Mouse (Mus musculus): ENCODE results near the gene Btrc. TPM values are rescaled to one million over a fixed set of nuclear protein-coding genes. Genes with fewer than 3 reads are reported as not detected.

Gene Btrc
- total and polyA plus RNA-seq, 3 experiments = 10.4 to 20.4 (median 19.6) TPM

- H3K27me3 ChIP-seq (ENCODE audit: control insufficient read depth, insufficient read depth, low read length) = no peaks in the 10 kb centered on the region
- 39% methylated on average over 19 of the region's 19 CpGs for WGBS
- no peaks in the 10 kb centered on the region for H3K36me3 ChIP-seq (ENCODE audit: control insufficient read depth, insufficient read depth, low read length)
- H3K4me1 ChIP-seq (ENCODE audit: control insufficient read depth, insufficient read depth, low read length) = peaks cover 4% of the 10 kb centered on the region
- TF ChIP-seq EP300 (IDR thresholded peaks at IDR 0.05; ENCODE audit: insufficient read depth, low read depth, low read length) (no peak), POLR2A (IDR thresholded peaks at IDR 0.05; ENCODE audit: insufficient read depth, low read depth, low read length) (no peak), CTCF (IDR thresholded peaks at IDR 0.05) (no peak)
- no peak overlapping the region for H3K27ac ChIP-seq
- H3K79me2 ChIP-seq (replicated peaks; ENCODE audit: control insufficient read depth, insufficient read depth, low read length) = no peaks in the 10 kb centered on the region
- intact Hi-C loops (cut with DNase I) = no loop called here
- DNase-seq = peak in 1 of 2 experiments; percentile 45
- H3K9ac ChIP-seq (ENCODE audit: low read depth, low read length) = no peak overlapping the region
- no peak overlapping the region for H3K4me3 ChIP-seq
Observed at GRCm38 (mm10) chr19:45574941-45575631, 211.6 kb downstream of the Btrc start.

- no peaks in the 10 kb centered on the region for H3K36me3 ChIP-seq (ENCODE audit: control insufficient read depth, insufficient read depth, low read length)
- no peak overlapping the region for H3K9ac ChIP-seq (ENCODE audit: low read depth, low read length)
- no peak overlapping the region for H3K27ac ChIP-seq
- no peaks in the 10 kb centered on the region for H3K27me3 ChIP-seq (ENCODE audit: control insufficient read depth, insufficient read depth, low read length)
- intact Hi-C loops (cut with DNase I) = no loop called here
- H3K4me1 ChIP-seq (ENCODE audit: control insufficient read depth, insufficient read depth, low read length) = peaks cover 4% of the 10 kb centered on the region
- WGBS = 29% methylated on average over 8 of the region's 8 CpGs
- H3K4me3 ChIP-seq = no peak overlapping the region
- no peak for DNase-seq
- TF ChIP-seq POLR2A (IDR thresholded peaks at IDR 0.05; ENCODE audit: insufficient read depth, low read depth, low read length) (no peak), EP300 (IDR thresholded peaks at IDR 0.05; ENCODE audit: insufficient read depth, low read depth, low read length) (no peak), CTCF (IDR thresholded peaks at IDR 0.05) (no peak)
- H3K79me2 ChIP-seq (replicated peaks; ENCODE audit: control insufficient read depth, insufficient read depth, low read length) = no peaks in the 10 kb centered on the region
Observed at GRCm38 (mm10) chr19:45575632-45576001, 212.1 kb downstream of the Btrc start.

GRCm38 (mm10) chr19:45577141-45577750, 213.7 kb downstream of the Btrc start:
- H3K4me1 ChIP-seq (ENCODE audit: control insufficient read depth, insufficient read depth, low read length) = peaks cover 4% of the 10 kb centered on the region
- H3K36me3 ChIP-seq (ENCODE audit: control insufficient read depth, insufficient read depth, low read length) = no peaks in the 10 kb centered on the region
- TF ChIP-seq EP300 (IDR thresholded peaks at IDR 0.05; ENCODE audit: insufficient read depth, low read depth, low read length) = no peak
- TF ChIP-seq CTCF (IDR thresholded peaks at IDR 0.05) = no peak
- no peak for TF ChIP-seq POLR2A (IDR thresholded peaks at IDR 0.05; ENCODE audit: insufficient read depth, low read depth, low read length)
- H3K27me3 ChIP-seq (ENCODE audit: control insufficient read depth, insufficient read depth, low read length) = no peaks in the 10 kb centered on the region
- WGBS = 72% methylated on average over 14 of the region's 14 CpGs
- H3K79me2 ChIP-seq (replicated peaks; ENCODE audit: control insufficient read depth, insufficient read depth, low read length) = no peaks in the 10 kb centered on the region
- intact Hi-C loops (cut with DNase I) = no loop called here
- DNase-seq = no peak
- H3K9ac ChIP-seq (ENCODE audit: low read depth, low read length) = no peak overlapping the region
- H3K4me3 ChIP-seq = no peak overlapping the region
- no peak overlapping the region for H3K27ac ChIP-seq

GRCm38 (mm10) chr19:45578976-45579375, 215.4 kb downstream of the Btrc start:
- WGBS = 75% methylated on average over 12 of the region's 12 CpGs
- no peak overlapping the region for H3K4me3 ChIP-seq
- DNase-seq = peak; percentile 55 to 60
- TF ChIP-seq EP300 (IDR thresholded peaks at IDR 0.05; ENCODE audit: insufficient read depth, low read depth, low read length) (0 out of 2 replicates have a peak, but pooled peaks have one; percentile 7), POLR2A (IDR thresholded peaks at IDR 0.05; ENCODE audit: insufficient read depth, low read depth, low read length) (no peak)
- peaks cover 4% of the 10 kb centered on the region for H3K4me1 ChIP-seq (ENCODE audit: control insufficient read depth, insufficient read depth, low read length)
- intact Hi-C loops (cut with DNase I) = no loop called here
- no peaks in the 10 kb centered on the region for H3K79me2 ChIP-seq (replicated peaks; ENCODE audit: control insufficient read depth, insufficient read depth, low read length)
- H3K27ac ChIP-seq = peak overlapping the region; percentile 69
- H3K27me3 ChIP-seq (ENCODE audit: control insufficient read depth, insufficient read depth, low read length) = no peaks in the 10 kb centered on the region
- H3K36me3 ChIP-seq (ENCODE audit: control insufficient read depth, insufficient read depth, low read length) = no peaks in the 10 kb centered on the region
- no peak overlapping the region for H3K9ac ChIP-seq (ENCODE audit: low read depth, low read length)

- TF ChIP-seq CTCF (IDR thresholded peaks at IDR 0.05) (no peak), EP300 (IDR thresholded peaks at IDR 0.05; ENCODE audit: insufficient read depth, low read depth, low read length) (no peak), POLR2A (IDR thresholded peaks at IDR 0.05; ENCODE audit: insufficient read depth, low read depth, low read length) (no peak)
- peaks cover 4% of the 10 kb centered on the region for H3K4me1 ChIP-seq (ENCODE audit: control insufficient read depth, insufficient read depth, low read length)
- no peaks in the 10 kb centered on the region for H3K36me3 ChIP-seq (ENCODE audit: control insufficient read depth, insufficient read depth, low read length)
- H3K27ac ChIP-seq = peak overlapping the region; percentile 69
- 56% methylated on average over 7 of the region's 7 CpGs for WGBS
- no peak overlapping the region for H3K9ac ChIP-seq (ENCODE audit: low read depth, low read length)
- no peak overlapping the region for H3K4me3 ChIP-seq
- intact Hi-C loops (cut with DNase I) = no loop called here
- no peaks in the 10 kb centered on the region for H3K27me3 ChIP-seq (ENCODE audit: control insufficient read depth, insufficient read depth, low read length)
- peak in 1 of 2 experiments; percentile 58 for DNase-seq
- H3K79me2 ChIP-seq (replicated peaks; ENCODE audit: control insufficient read depth, insufficient read depth, low read length) = no peaks in the 10 kb centered on the region
Observed at GRCm38 (mm10) chr19:45579416-45579815, 215.9 kb downstream of the Btrc start.

Other genes starting within 250 kb of the Btrc start
- under 1 TPM; 0.10 to 0.11 TPM for gene Tlx1, start 213.1 kb upstream of the Btrc start, total RNA-seq (2021)
- 0.09 and 0.20 TPM in 2 replicates for gene Tlx1, start 213.1 kb upstream of the Btrc start, polyA plus RNA-seq (2012; rRNA removed)
- under 1 TPM in 1 of 2 experiments, not detected in 1; 0.14 TPM for gene Lbx1, start 127.9 kb upstream of the Btrc start, total RNA-seq (2021)
- not detected in 2 replicates for gene Lbx1, start 127.9 kb upstream of the Btrc start, polyA plus RNA-seq (2012; rRNA removed)
- gene Poll, start 196.8 kb downstream of the Btrc start, total RNA-seq (2021) = 1 to 10 TPM; 9.7 to 9.8 TPM
- gene Poll, start 196.8 kb downstream of the Btrc start, polyA plus RNA-seq (2012; rRNA removed) = 9.5 and 10.7 TPM in 2 replicates
- gene Gm17018, start 196.9 kb downstream of the Btrc start, total RNA-seq (2021) = 10 to 100 TPM; 22.1 to 22.4 TPM
- 6.1 and 10.2 TPM in 2 replicates for gene Gm17018, start 196.9 kb downstream of the Btrc start, polyA plus RNA-seq (2012; rRNA removed)

All from heart, adult 2 months (tissue).